Comparison of ENCODE assay signal across 21 mouse cellular contexts in the genomic region with DNA sequence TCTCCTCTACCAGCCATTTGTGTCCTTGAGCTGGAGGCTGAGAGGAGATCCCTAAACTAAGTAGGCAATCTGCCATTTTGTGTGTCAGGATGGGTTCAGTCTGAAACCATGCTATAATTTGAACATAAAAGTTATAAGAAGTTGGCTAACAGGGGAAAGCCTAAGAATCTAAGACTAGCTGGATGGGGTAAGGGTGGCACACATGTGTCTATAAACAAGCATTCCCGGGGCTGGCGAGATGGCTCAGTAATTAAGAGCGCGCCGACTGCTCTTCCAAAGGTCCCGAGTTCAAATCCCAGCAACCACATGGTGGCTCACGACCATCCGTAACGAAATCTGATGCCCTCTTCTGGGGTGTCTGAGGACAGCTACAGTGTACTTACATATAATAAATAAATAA. TPM values are rescaled to one million over a fixed set of nuclear protein-coding genes. Genes with fewer than 3 reads are reported as not detected.
A peak's percentile ranks its signal among the peaks of the same experiment; 100 is the strongest.
DNase-seq lines count a peak whose midpoint lies in the region; ATAC-seq and TF ChIP-seq lines count a peak whose summit lies in the region.
"Had no signal": no experiment of that assay in that cellular context is flagged by ENCODE, and none has a peak within 500 bp of the region (broad histone marks: within the 10 kb centered on the region; RNA-seq: fewer than 3 reads in every experiment).

No protein-coding gene starts in this region.

- TF ChIP-seq EP300 in liver, postnatal 0 days (IDR thresholded peaks at IDR 0.05; ENCODE audit: low read depth) = no peak
- no peak for TF ChIP-seq EP300 in ES-Bruce4 (IDR thresholded peaks at IDR 0.05; ENCODE audit: insufficient read depth, low read depth, low read length)

- H3K36me3 ChIP-seq in liver, adult 2 months (ENCODE audit: control insufficient read depth, insufficient read depth, low read length) = no peaks in the 10 kb centered on the region
- H3K36me3 ChIP-seq in liver, postnatal 0 days (replicated peaks; ENCODE audit: insufficient read depth, low read length) = no peaks in the 10 kb centered on the region
- H3K36me3 ChIP-seq in ES-Bruce4 (ENCODE audit: control insufficient read depth, insufficient read depth, low read length, poor library complexity, severe bottlenecking) = no peaks in the 10 kb centered on the region
- H3K36me3 ChIP-seq in liver, embryonic 13.5 days = peaks cover 6% of the 10 kb centered on the region; the same call in 1 of the 2 replicates
- H3K36me3 ChIP-seq: embryonic facial prominence, embryonic 15.5 days; heart, embryonic 15.5 days had no signal

- TF ChIP-seq POLR2A in liver, adult 2 months (IDR thresholded peaks at IDR 0.05; ENCODE audit: extremely low read depth, insufficient read depth, low read length) = no peak
- TF ChIP-seq POLR2A in ES-Bruce4 (IDR thresholded peaks at IDR 0.05; ENCODE audit: insufficient read depth, low read length) = no peak

- H3K9me3 ChIP-seq in liver, postnatal 0 days (ENCODE audit: low read length) = no peaks in the 10 kb centered on the region
- H3K9me3 ChIP-seq in ES-Bruce4 (replicated peaks; ENCODE audit: control insufficient read depth, insufficient read depth, low read length, poor library complexity, severe bottlenecking) = no peaks in the 10 kb centered on the region
- no peaks in the 10 kb centered on the region for H3K9me3 ChIP-seq in liver, embryonic 13.5 days (replicated peaks)
- H3K9me3 ChIP-seq: embryonic facial prominence, embryonic 15.5 days; forebrain, embryonic 10.5 days; heart, embryonic 10.5 days; heart, embryonic 15.5 days; hindbrain, embryonic 10.5 days had no signal

- H3K9ac ChIP-seq in liver, adult 2 months (ENCODE audit: low read depth, low read length) = no peak overlapping the region
- H3K9ac ChIP-seq in liver, postnatal 0 days (replicated peaks) = no peak overlapping the region
- H3K9ac ChIP-seq in ES-Bruce4 (ENCODE audit: low read depth, poor library complexity, severe bottlenecking) = peak overlapping the region; percentile 14; the same call in 1 of the 2 replicates
- H3K9ac ChIP-seq in liver, embryonic 13.5 days = no peak overlapping the region
- H3K9ac ChIP-seq: embryonic facial prominence, embryonic 15.5 days had no signal

- no peak overlapping the region for H3K4me2 ChIP-seq in liver, postnatal 0 days (ENCODE audit: low read depth, low read length)
- H3K4me2 ChIP-seq in liver, embryonic 13.5 days = 0 out of 2 replicates have a peak overlapping the region, but pooled peaks have one; percentile 97

- H3K27ac ChIP-seq in gastrocnemius, adult 2 months = peak overlapping the region; percentile 91
- peak overlapping the region; percentile 96 for H3K27ac ChIP-seq in liver, adult 2 months (replicated peaks; ENCODE audit: insufficient read depth, low read depth, low read length)
- no peak overlapping the region for H3K27ac ChIP-seq in liver, postnatal 0 days (ENCODE audit: low read depth)
- peak overlapping the region; percentile 75 for H3K27ac ChIP-seq in ES-Bruce4 (ENCODE audit: insufficient read depth, low read length)
- H3K27ac ChIP-seq in liver, embryonic 13.5 days = peak overlapping the region; percentile 80

- no peak overlapping the region for H3K4me3 ChIP-seq in gastrocnemius, adult 2 months
- H3K4me3 ChIP-seq in liver, adult 2 months (ENCODE audit: insufficient read depth, low read depth, low read length) = no peak overlapping the region
- no peak overlapping the region for H3K4me3 ChIP-seq in liver, postnatal 0 days (ENCODE audit: low read depth, low read length)
- no peak overlapping the region for H3K4me3 ChIP-seq in ES-Bruce4 (ENCODE audit: low read depth, low read length)
- H3K4me3 ChIP-seq in liver, embryonic 13.5 days (replicated peaks) = no peak overlapping the region

- no peak for DNase-seq in gastrocnemius, adult 2 months
- no peak for DNase-seq in gastrocnemius, postnatal 36 days
- no peak for DNase-seq in liver, adult 2 months (ENCODE audit: extremely low read depth, low read depth, low spot score)
- no peak for DNase-seq in liver, postnatal 0 days
- no peak for DNase-seq in liver, embryonic 13.5 days
- DNase-seq in right cerebral cortex, adult 18-20 months = no peak
- DNase-seq: adrenal gland, adult 2 months; adrenal gland, postnatal 25 days; cerebellum, postnatal 10 days; embryo, embryonic 11 days; heart, adult 18-20 months; heart, postnatal 14 days had no signal

- no peak for TF ChIP-seq CTCF in gastrocnemius, adult 2 months (IDR thresholded peaks at IDR 0.05)
- no peak for TF ChIP-seq CTCF in liver, adult 2 months (IDR thresholded peaks at IDR 0.05; ENCODE audit: low read depth, low read length)
- no peak for TF ChIP-seq CTCF in liver, postnatal 0 days (IDR thresholded peaks at IDR 0.05; ENCODE audit: low read depth)
- TF ChIP-seq CTCF in ES-Bruce4 (IDR thresholded peaks at IDR 0.05; ENCODE audit: low read depth, low read length) = no peak

- ATAC-seq in liver, postnatal 0 days = no peak
- no peak for ATAC-seq in liver, embryonic 13.5 days (ENCODE audit: low read depth)
- ATAC-seq in activated CD4-positive, CD25-positive, alpha-beta regulatory T cell, adult 4 months = no peak
- ATAC-seq: Patski had no signal

- 96% methylated on average over 9 of the region's 9 CpGs for WGBS in liver, adult 2 months
- WGBS in liver, postnatal 0 days (ENCODE audit: insufficient replicate concordance) = 92% methylated on average over 9 of the region's 9 CpGs
- WGBS in liver, embryonic 13.5 days (ENCODE audit: insufficient replicate concordance) = 88% methylated on average over 9 of the region's 9 CpGs

- H3K79me2 ChIP-seq in liver, adult 2 months (ENCODE audit: control insufficient read depth, insufficient read depth, low read length) = peaks cover 15% of the 10 kb centered on the region; the same call in 1 of the 2 replicates

- H3K27me3 ChIP-seq in liver, adult 2 months (ENCODE audit: control insufficient read depth, insufficient read depth, low read length) = no peaks in the 10 kb centered on the region
- H3K27me3 ChIP-seq in liver, postnatal 0 days (ENCODE audit: insufficient read depth, low read length) = no peaks in the 10 kb centered on the region
- no peaks in the 10 kb centered on the region for H3K27me3 ChIP-seq in ES-Bruce4 (ENCODE audit: control insufficient read depth, insufficient read depth, low read length, poor library complexity, severe bottlenecking)
- H3K27me3 ChIP-seq in liver, embryonic 13.5 days = no peaks in the 10 kb centered on the region
- H3K27me3 ChIP-seq: embryonic facial prominence, embryonic 15.5 days; heart, embryonic 15.5 days; Patski had no signal

- peaks cover 19% of the 10 kb centered on the region for H3K4me1 ChIP-seq in liver, adult 2 months (ENCODE audit: control insufficient read depth, insufficient read depth, low read length)
- peaks cover 31% of the 10 kb centered on the region for H3K4me1 ChIP-seq in liver, postnatal 0 days (ENCODE audit: insufficient read depth)
- no peaks in the 10 kb centered on the region for H3K4me1 ChIP-seq in ES-Bruce4 (ENCODE audit: control insufficient read depth, insufficient read depth, low read length)
- H3K4me1 ChIP-seq in liver, embryonic 13.5 days (replicated peaks) = peaks cover 40% of the 10 kb centered on the region

- intact Hi-C loops in gastrocnemius, adult 2 months (cut with DNase I) = no loop called here
- intact Hi-C loops in gastrocnemius, postnatal 36 days (cut with DNase I) = no loop called here

RNA-seq across cellular contexts. Expression of gene Atox1, which starts 1.1 kb away (rescaled TPM):
- 10 to 100 TPM; 41.3 to 45.4 TPM for total RNA-seq in gastrocnemius, adult 2 months (2021)
- 10 to 100 TPM; 50.4 to 56.4 TPM for total RNA-seq in gastrocnemius, postnatal 36 days (2021)
- 220 and 227 TPM in 2 replicates for total RNA-seq in liver, adult 2 months (2014; rRNA removed)
- 358 and 464 TPM in 2 replicates for polyA plus RNA-seq in liver, adult 2 months (2012; rRNA removed)
- 261 and 271 TPM in 2 replicates for polyA plus RNA-seq in liver, postnatal 0 days (2015; fragmentation: Nextera tagmentation; extraction: Ambion mirVana)
- 120 and 142 TPM in 2 replicates for polyA plus RNA-seq in ES-Bruce4 (2011; ENCODE audit: insufficient read depth, insufficient read length, low read depth, missing spikeins)
- 184 and 205 TPM in 2 replicates for polyA plus RNA-seq in liver, embryonic 13.5 days (2015; fragmentation: Nextera tagmentation; extraction: Ambion mirVana)
- 100 to 1,000 TPM; 224 to 229 TPM for polyA plus RNA-seq in activated CD4-positive, CD25-positive, alpha-beta regulatory T cell, adult 4 months (2017; shearing (Covaris generic))

RNA-seq across cellular contexts. Expression of gene G3bp1, which starts 7.3 kb away (rescaled TPM):
- total RNA-seq in gastrocnemius, adult 2 months (2021) = 10 to 100 TPM; 52.5 to 55.5 TPM
- total RNA-seq in gastrocnemius, postnatal 36 days (2021) = 10 to 100 TPM; 46.1 to 48.5 TPM
- total RNA-seq in liver, adult 2 months (2014; rRNA removed) = 15.7 and 19.5 TPM in 2 replicates
- polyA plus RNA-seq in liver, adult 2 months (2012; rRNA removed) = 13.6 and 14.0 TPM in 2 replicates
- 34.2 and 36.8 TPM in 2 replicates for polyA plus RNA-seq in liver, postnatal 0 days (2015; fragmentation: Nextera tagmentation; extraction: Ambion mirVana)
- polyA plus RNA-seq in ES-Bruce4 (2011; ENCODE audit: insufficient read depth, insufficient read length, low read depth, missing spikeins) = 146 and 147 TPM in 2 replicates
- 96.5 and 114 TPM in 2 replicates for polyA plus RNA-seq in liver, embryonic 13.5 days (2015; fragmentation: Nextera tagmentation; extraction: Ambion mirVana)
- 10 to 100 TPM; 62.4 to 65.3 TPM for polyA plus RNA-seq in activated CD4-positive, CD25-positive, alpha-beta regulatory T cell, adult 4 months (2017; shearing (Covaris generic))

RNA-seq across cellular contexts. Expression of gene Sparc, which starts 39.2 kb away (rescaled TPM):
- total RNA-seq in gastrocnemius, adult 2 months (2021) = 100 to 1,000 TPM; 276 to 473 TPM
- 100 to 1,000 TPM; 572 to 675 TPM for total RNA-seq in gastrocnemius, postnatal 36 days (2021)
- 28.0 and 41.7 TPM in 2 replicates for total RNA-seq in liver, adult 2 months (2014; rRNA removed)
- 110 and 128 TPM in 2 replicates for polyA plus RNA-seq in liver, adult 2 months (2012; rRNA removed)
- polyA plus RNA-seq in liver, postnatal 0 days (2015; fragmentation: Nextera tagmentation; extraction: Ambion mirVana) = 258 and 272 TPM in 2 replicates
- 344 and 354 TPM in 2 replicates for polyA plus RNA-seq in ES-Bruce4 (2011; ENCODE audit: insufficient read depth, insufficient read length, low read depth, missing spikeins)
- 150 and 155 TPM in 2 replicates for polyA plus RNA-seq in liver, embryonic 13.5 days (2015; fragmentation: Nextera tagmentation; extraction: Ambion mirVana)
- not detected for polyA plus RNA-seq in activated CD4-positive, CD25-positive, alpha-beta regulatory T cell, adult 4 months (2017; shearing (Covaris generic))
- total RNA-seq: common myeloid progenitor, adult 5-6 weeks had no signal

Comparison
In these comparisons a context has a peak if more than half of its experiments do, and no peak if none do; other contexts are left out.
1. RNA of gene Sparc, which starts 39.2 kb away (polyA plus RNA-seq): 344 to 354 TPM in ES-Bruce4, 258 to 272 TPM in liver, postnatal 0 days, 150 to 155 TPM in liver, embryonic 13.5 days and 110 to 128 TPM in liver, adult 2 months; not detected in activated CD4-positive, CD25-positive, alpha-beta regulatory T cell, adult 4 months; every median in the first group is over 100 times any median in the second.